Mouse (Mus musculus) forebrain, embryonic 14.5 days (tissue): Measurements from ENCODE around the gene Sec11a. TPM values are rescaled to one million over a fixed set of nuclear protein-coding genes. Genes with fewer than 3 reads are reported as not detected.

Source experiments
- ATAC-seq: fragments of 200-750 bp; cut with Nextera tagmentation; 2 replicates; pipeline ENCODE4 v1.8.0; 2017; ENCODE audit warnings: mild to moderate bottlenecking, moderate library complexity
- DNase-seq: peaks from one replicate; pipeline ENCODE4 v3.0.0-alpha.2; 2015; ENCODE audit warnings: low spot score
- H3K27ac ChIP-seq: fragments of 300-500 bp; sonication (generic); 2 replicates; pipeline ENCODE4 v1.5.1; 2014; ENCODE audit warnings: low read depth, mild to moderate bottlenecking, control low read depth, low read length, moderate library complexity
- H3K27me3 ChIP-seq: fragments of 300-500 bp; sonication (generic); replicated peaks from 2 replicates; pipeline ENCODE4 v1.6.1; 2014; ENCODE audit warnings: low read length, control low read depth, mixed read lengths; ENCODE audit not compliant: control insufficient read depth, insufficient read depth
- H3K36me3 ChIP-seq: fragments of 300-500 bp; sonication (generic); 2 replicates; pipeline ENCODE4 v1.6.1; 2014; ENCODE audit warnings: low read length, control low read depth; ENCODE audit not compliant: control insufficient read depth, insufficient read depth
- H3K4me1 ChIP-seq: fragments of 300-500 bp; sonication (generic); 2 replicates; pipeline ENCODE4 v1.6.1; 2014; ENCODE audit warnings: antibody characterized with exemption, low read length, control low read depth; ENCODE audit not compliant: control insufficient read depth, insufficient read depth
- H3K4me2 ChIP-seq: fragments of 300-500 bp; sonication (generic); 2 replicates; pipeline ENCODE4 v1.6.1; 2014; ENCODE audit warnings: mild to moderate bottlenecking, control low read depth, low read length
- H3K4me3 ChIP-seq: fragments of 300-500 bp; sonication (generic); 2 replicates; pipeline ENCODE4 v1.5.1; 2014; ENCODE audit warnings: low read depth, low read length, control low read depth
- H3K9ac ChIP-seq: fragments of 300-500 bp; sonication (generic); 2 replicates; pipeline ENCODE4 v1.6.1; 2014; ENCODE audit warnings: mild to moderate bottlenecking, low read length, control low read depth, moderate library complexity
- H3K9me3 ChIP-seq: fragments of 300-500 bp; sonication (generic); replicated peaks from 2 replicates; pipeline ENCODE4 v1.6.1; 2016; ENCODE audit warnings: low read length, control low read depth, mixed read lengths; ENCODE audit not compliant: control insufficient read depth
- WGBS: fragments of 180-500 bp; shearing (Covaris S2); extraction: QIAGEN DNeasy Blood & Tissue Kit; methylation state at CpG from one replicate; pipeline ENCODE4 v1.1.7; 2014; 5-methylcytosine and 5-hydroxymethylcytosine counted together
- polyA plus RNA-seq: library from polyadenylated mRNA; unstranded; fragments of >200 nt; fragmentation: Nextera tagmentation; extraction: Ambion mirVana; gene quantifications from 2 replicates; pipeline ENCODE4 v1.2.1, GENCODE M21; 2014

Gene Sec11a
- polyA plus RNA-seq, result 149 and 164 TPM in 2 replicates

GRCm38 (mm10) chr7:80947445-80948350 lies at the start of gene Sec11a:
Gene Sec11a, minus strand, starts transcription at chr7:80947780.
- Histone ChIP-seq H3K27ac (peak within 1 kb of the TSS; percentile 78), H3K4me1 (peaks cover 7% of the 10 kb centered on the region; the same call in 1 of the 2 replicates), H3K9me3 (no peaks in the 10 kb centered on the region), H3K27me3 (no peaks in the 10 kb centered on the region), H3K4me2 (peak within 1 kb of the TSS; percentile 68), H3K9ac (peak within 1 kb of the TSS; percentile 75), H3K36me3 (0 out of 2 replicates have a peak, but pooled peaks cover 5% of the 10 kb centered on the region), H3K4me3 (peak within 1 kb of the TSS; percentile 60)
- WGBS, result 2% methylated on average over 44 of the region's 44 CpGs
- ATAC-seq (peak; percentile 100), DNase-seq (peak; percentile 96)

- no peak for DNase-seq
- peak overlapping the region; percentile 68; the same call in 1 of the 2 replicates for H3K4me2 ChIP-seq
- H3K4me1 ChIP-seq, result peaks cover 11% of the 10 kb centered on the region
- no peak for ATAC-seq
- 64% methylated on average over 3 of the region's 3 CpGs for WGBS
- no peaks in the 10 kb centered on the region for H3K36me3 ChIP-seq
- H3K9ac ChIP-seq, result no peak overlapping the region
- no peak overlapping the region for H3K4me3 ChIP-seq
- H3K9me3 ChIP-seq, result no peaks in the 10 kb centered on the region
- H3K27ac ChIP-seq, result no peak overlapping the region
- H3K27me3 ChIP-seq, result no peaks in the 10 kb centered on the region
These were observed 47.9 kb upstream of the Sec11a start for GRCm38 (mm10) chr7:80995266-80996146.

GRCm38 (mm10) chr7:80994663-80995005 lies 47.1 kb upstream of the Sec11a start:
- peak overlapping the region; percentile 95 for H3K4me3 ChIP-seq
- no peak overlapping the region for H3K27ac ChIP-seq
- peak overlapping the region; percentile 68 for H3K4me2 ChIP-seq
- H3K36me3 ChIP-seq, result no peaks in the 10 kb centered on the region
- DNase-seq (peak; percentile 7), ATAC-seq (no peak)
- H3K4me1 ChIP-seq, result peaks cover 11% of the 10 kb centered on the region
- 38% methylated on average over 6 of the region's 6 CpGs for WGBS
- peak overlapping the region; percentile 94 for H3K9ac ChIP-seq
- no peaks in the 10 kb centered on the region for H3K9me3 ChIP-seq
- no peaks in the 10 kb centered on the region for H3K27me3 ChIP-seq

- ATAC-seq, result peak; percentile 87
- H3K4me2 ChIP-seq, result peak overlapping the region; percentile 68
- WGBS, result under 1% methylated on average over 37 of the region's 58 CpGs
- DNase-seq, result peak; percentile 65
- H3K9me3 ChIP-seq, result no peaks in the 10 kb centered on the region
- peak overlapping the region; percentile 95 for H3K4me3 ChIP-seq
- H3K27me3 ChIP-seq, result no peaks in the 10 kb centered on the region
- peak overlapping the region; percentile 94 for H3K9ac ChIP-seq
- H3K36me3 ChIP-seq, result no peaks in the 10 kb centered on the region
- peak overlapping the region; percentile 92 for H3K27ac ChIP-seq
- H3K4me1 ChIP-seq, result peaks cover 11% of the 10 kb centered on the region
These were observed 46.5 kb upstream of the Sec11a start for GRCm38 (mm10) chr7:80993834-80994662.

GRCm38 (mm10) chr7:80992980-80993833 lies 45.6 kb upstream of the Sec11a start, which contains the start of gene Zfp592:
Gene Zfp592, plus strand, starts transcription at chr7:80993681.
- no peaks in the 10 kb centered on the region for H3K27me3 ChIP-seq
- DNase-seq, result peak; percentile 73
- peak within 1 kb of the TSS; percentile 95 for H3K4me3 ChIP-seq
- peak within 1 kb of the TSS; percentile 68 for H3K4me2 ChIP-seq
- peak within 1 kb of the TSS; percentile 92 for H3K27ac ChIP-seq
- WGBS, result under 1% methylated on average over 50 of the region's 102 CpGs
- H3K9me3 ChIP-seq, result no peaks in the 10 kb centered on the region
- peak within 1 kb of the TSS; percentile 94 for H3K9ac ChIP-seq
- peaks cover 11% of the 10 kb centered on the region for H3K4me1 ChIP-seq
- H3K36me3 ChIP-seq, result no peaks in the 10 kb centered on the region
- peak; percentile 92 for ATAC-seq

- DNase-seq (peak; percentile 36), ATAC-seq (0 out of 2 replicates have a peak, but pooled peaks have one; percentile 1)
- Histone ChIP-seq H3K4me3 (peak overlapping the region; percentile 95), H3K27me3 (no peaks in the 10 kb centered on the region), H3K36me3 (no peaks in the 10 kb centered on the region), H3K9ac (peak overlapping the region; percentile 94), H3K27ac (peak overlapping the region; percentile 92), H3K4me1 (peaks cover 11% of the 10 kb centered on the region), H3K4me2 (peak overlapping the region; percentile 68), H3K9me3 (no peaks in the 10 kb centered on the region)
- WGBS, result 2% methylated on average over 12 of the region's 12 CpGs
These were observed 45.0 kb upstream of the Sec11a start for GRCm38 (mm10) chr7:80992631-80992979.

GRCm38 (mm10) chr7:80992063-80992462 lies 44.5 kb upstream of the Sec11a start:
- no peak for DNase-seq
- no peaks in the 10 kb centered on the region for H3K9me3 ChIP-seq
- H3K9ac ChIP-seq, result peak overlapping the region; percentile 94
- 76% methylated on average over 6 of the region's 6 CpGs for WGBS
- peaks cover 11% of the 10 kb centered on the region for H3K4me1 ChIP-seq
- peak overlapping the region; percentile 68 for H3K4me2 ChIP-seq
- H3K4me3 ChIP-seq, result peak overlapping the region; percentile 95
- no peaks in the 10 kb centered on the region for H3K36me3 ChIP-seq
- no peak for ATAC-seq
- no peaks in the 10 kb centered on the region for H3K27me3 ChIP-seq
- H3K27ac ChIP-seq, result no peak overlapping the region
